Mouse (Mus musculus) liver, embryonic 16.5 days (tissue): ENCODE measurements around the gene Radil. TPM values are rescaled to one million over a fixed set of nuclear protein-coding genes. Genes with fewer than 3 reads are reported as not detected.

Experiments
- ATAC-seq: fragments of 200-750 bp; cut with Nextera tagmentation; 2 replicates; pipeline ENCODE4 v1.8.0; 2017; ENCODE audit warnings: low read depth, mild to moderate bottlenecking, moderate number of reproducible peaks, moderate library complexity
- H3K27ac ChIP-seq: fragments of 300-500 bp; sonication (generic); 2 replicates; pipeline ENCODE4 v1.5.1; 2014; ENCODE audit warnings: mild to moderate bottlenecking, low read length
- H3K27me3 ChIP-seq: fragments of 300-500 bp; sonication (generic); 2 replicates; pipeline ENCODE4 v1.6.1; 2014; ENCODE audit warnings: low read depth, low read length, mixed read lengths; ENCODE audit not compliant: control insufficient read depth, insufficient read depth
- H3K36me3 ChIP-seq: fragments of 300-500 bp; sonication (generic); 2 replicates; pipeline ENCODE4 v1.6.1; 2014; ENCODE audit warnings: mild to moderate bottlenecking; ENCODE audit not compliant: control insufficient read depth, insufficient read depth
- H3K4me1 ChIP-seq: fragments of 300-500 bp; sonication (generic); 2 replicates; pipeline ENCODE4 v1.6.1; 2014; ENCODE audit warnings: low read depth, low read length, mixed read lengths; ENCODE audit not compliant: control insufficient read depth
- H3K4me2 ChIP-seq: fragments of 300-500 bp; sonication (generic); 2 replicates; pipeline ENCODE4 v1.6.1; 2014; ENCODE audit warnings: low read depth, low read length, mixed read lengths
- H3K4me3 ChIP-seq: fragments of 300-500 bp; sonication (generic); 2 replicates; pipeline ENCODE4 v1.5.1; 2014; ENCODE audit warnings: low read depth, mild to moderate bottlenecking, low read length
- H3K9ac ChIP-seq: fragments of 300-500 bp; sonication (generic); 2 replicates; pipeline ENCODE4 v1.6.1; 2014; ENCODE audit warnings: low read depth, low read length
- H3K9me3 ChIP-seq: fragments of 300-500 bp; sonication (generic); replicated peaks from 2 replicates; pipeline ENCODE4 v1.6.1; 2016; ENCODE audit warnings: low read length; ENCODE audit not compliant: control insufficient read depth
- WGBS: fragments of 180-500 bp; shearing (Covaris S2); extraction: QIAGEN DNeasy Blood & Tissue Kit; methylation state at CpG from one replicate; pipeline ENCODE4 v1.1.7; 2014; ENCODE audit not compliant: insufficient replicate concordance; 5-methylcytosine and 5-hydroxymethylcytosine counted together
- polyA plus RNA-seq: library from polyadenylated mRNA; unstranded; fragments of >200 nt; fragmentation: Nextera tagmentation; extraction: Ambion mirVana; gene quantifications from 2 replicates; pipeline ENCODE4 v1.2.1, GENCODE M21; 2015

Gene Radil
- polyA plus RNA-seq, 1 experiment from 2014 or later, result 0.08 TPM

DNA sequence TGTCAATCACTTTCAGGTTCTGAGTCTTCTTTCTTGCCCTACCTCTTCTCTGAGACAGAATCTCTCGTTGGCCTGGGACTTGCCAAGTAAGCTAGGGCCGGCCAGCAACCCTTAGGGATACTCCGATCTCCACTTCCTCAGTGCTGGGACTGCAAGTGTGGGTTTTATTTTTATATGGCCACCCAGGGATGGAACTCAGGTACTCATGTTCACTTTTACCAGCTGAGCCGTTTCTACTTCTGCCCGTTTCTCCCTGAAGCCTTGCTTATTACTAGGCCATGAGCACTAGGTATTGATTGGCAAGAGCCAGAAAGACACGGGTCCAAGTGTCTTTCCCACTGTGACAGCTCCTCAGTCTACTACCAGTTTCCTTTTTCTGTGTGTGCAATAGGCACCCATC is 87.9 kb downstream of the Radil start:
- H3K36me3 ChIP-seq, result peaks cover 6% of the 10 kb centered on the region
- H3K4me2 ChIP-seq, result peak overlapping the region; percentile 82
- H3K4me3 ChIP-seq, result peak overlapping the region; percentile 88
- no peaks in the 10 kb centered on the region for H3K27me3 ChIP-seq
- H3K9ac ChIP-seq, result peak overlapping the region; percentile 72; the same call in 1 of the 2 replicates
- H3K4me1 ChIP-seq, result peaks cover 13% of the 10 kb centered on the region
- peak overlapping the region; percentile 82 for H3K27ac ChIP-seq
- H3K9me3 ChIP-seq, result no peaks in the 10 kb centered on the region
- no peak for ATAC-seq
- 77% methylated on average over 6 of the region's 6 CpGs for WGBS

GRCm38 (mm10) chr5:142462641-142462948 is 88.3 kb downstream of the Radil start:
- H3K27me3 ChIP-seq, result no peaks in the 10 kb centered on the region
- no peak overlapping the region for H3K9ac ChIP-seq
- H3K36me3 ChIP-seq, result peaks cover 5% of the 10 kb centered on the region
- no peak overlapping the region for H3K4me3 ChIP-seq
- peak overlapping the region; percentile 82; the same call in 1 of the 2 replicates for H3K27ac ChIP-seq
- peaks cover 13% of the 10 kb centered on the region for H3K4me1 ChIP-seq
- WGBS, result 85% methylated on average over 2 of the region's 2 CpGs
- no peak for ATAC-seq
- no peaks in the 10 kb centered on the region for H3K9me3 ChIP-seq
- H3K4me2 ChIP-seq, result no peak overlapping the region

- no peak overlapping the region for H3K4me2 ChIP-seq
- peaks cover 13% of the 10 kb centered on the region for H3K4me1 ChIP-seq
- no peaks in the 10 kb centered on the region for H3K9me3 ChIP-seq
- no peaks in the 10 kb centered on the region for H3K27me3 ChIP-seq
- H3K27ac ChIP-seq, result no peak overlapping the region
- peaks cover 5% of the 10 kb centered on the region for H3K36me3 ChIP-seq
- 89% methylated on average over 7 of the region's 7 CpGs for WGBS
- ATAC-seq, result no peak
- no peak overlapping the region for H3K4me3 ChIP-seq
- no peak overlapping the region for H3K9ac ChIP-seq
Observed at GRCm38 (mm10) chr5:142461942-142462640, 88.8 kb downstream of the Radil start.

DNA sequence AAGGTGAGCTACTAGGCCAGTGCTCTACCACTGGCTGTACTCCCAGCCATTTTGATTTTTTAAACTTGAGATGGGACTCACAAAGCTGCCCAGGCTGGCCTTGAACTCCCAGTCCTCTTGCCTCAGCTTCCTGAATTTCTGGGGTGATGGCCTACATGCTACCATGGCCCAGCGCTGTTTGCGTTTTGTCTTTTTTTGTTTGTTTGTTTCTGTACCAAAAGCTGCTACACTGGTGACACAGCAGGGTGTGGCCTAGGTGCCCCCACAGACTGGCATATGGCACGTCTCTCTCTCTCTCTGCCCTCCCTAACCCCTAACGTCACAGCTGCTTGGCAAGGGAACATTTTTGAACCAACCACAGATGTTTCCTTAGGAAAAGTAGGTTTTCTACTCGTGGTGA is 91.1 kb downstream of the Radil start:
- no peak overlapping the region for H3K4me3 ChIP-seq
- H3K4me1 ChIP-seq, result peaks cover 12% of the 10 kb centered on the region
- H3K36me3 ChIP-seq, result peaks cover 5% of the 10 kb centered on the region
- no peak overlapping the region for H3K27ac ChIP-seq
- ATAC-seq, result no peak
- no peak overlapping the region for H3K4me2 ChIP-seq
- H3K9me3 ChIP-seq, result no peaks in the 10 kb centered on the region
- WGBS, result 62% methylated on average over 5 of the region's 5 CpGs
- no peak overlapping the region for H3K9ac ChIP-seq
- no peaks in the 10 kb centered on the region for H3K27me3 ChIP-seq

DNA sequence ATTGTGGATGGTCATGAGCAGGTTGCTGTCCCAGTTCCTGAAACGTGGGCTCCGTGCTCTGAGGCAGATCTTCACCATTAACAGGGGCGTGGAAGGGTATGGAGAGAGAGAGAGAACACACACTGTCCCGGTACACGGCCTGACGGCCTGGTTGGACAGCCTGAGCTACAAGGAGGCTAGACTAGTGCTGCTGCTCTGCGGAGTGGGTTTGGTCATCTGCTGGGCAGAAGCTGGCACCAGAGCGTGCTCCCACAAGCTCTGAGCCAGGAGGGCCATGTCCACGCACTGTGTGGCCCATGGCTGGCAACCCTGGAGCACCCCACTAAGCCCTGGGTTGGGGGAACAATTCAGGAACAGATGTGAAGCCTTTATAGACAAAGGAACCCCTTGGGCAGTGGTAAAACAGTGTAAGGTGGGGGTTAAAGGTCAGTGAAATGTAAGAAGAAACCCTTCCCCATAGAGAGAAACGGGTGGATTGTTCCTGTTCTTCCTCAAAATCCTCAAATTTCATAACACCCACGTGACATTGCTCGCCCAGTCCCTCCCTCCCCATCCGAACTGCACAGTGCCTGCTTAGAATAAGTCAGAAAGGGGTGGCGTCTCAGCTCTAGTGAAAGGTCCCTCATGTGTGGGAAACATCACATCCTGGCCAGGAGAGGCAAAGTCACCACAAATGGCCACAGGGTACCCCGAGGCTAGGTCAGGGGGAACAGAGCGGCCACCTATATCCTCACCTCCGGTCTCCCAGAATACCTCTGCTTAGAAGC is 91.9 kb downstream of the Radil start:
- no peaks in the 10 kb centered on the region for H3K9me3 ChIP-seq
- H3K36me3 ChIP-seq, result peaks cover 12% of the 10 kb centered on the region
- H3K27me3 ChIP-seq, result no peaks in the 10 kb centered on the region
- H3K27ac ChIP-seq, result no peak overlapping the region; the same call in 1 of the 2 replicates
- no peak overlapping the region for H3K4me3 ChIP-seq
- ATAC-seq, result no peak
- H3K4me2 ChIP-seq, result no peak overlapping the region
- no peak overlapping the region for H3K9ac ChIP-seq
- WGBS, result 70% methylated on average over 17 of the region's 17 CpGs
- H3K4me1 ChIP-seq, result peaks cover 7% of the 10 kb centered on the region

GRCm38 (mm10) chr5:142457345-142457744 is 93.6 kb downstream of the Radil start:
- 47% methylated on average over 10 of the region's 10 CpGs for WGBS
- Histone ChIP-seq H3K27me3 (no peaks in the 10 kb centered on the region), H3K9me3 (no peaks in the 10 kb centered on the region), H3K27ac (no peak overlapping the region), H3K4me2 (no peak overlapping the region), H3K9ac (no peak overlapping the region), H3K4me1 (no peaks in the 10 kb centered on the region; the same call in none of the 2 replicates), H3K4me3 (no peak overlapping the region), H3K36me3 (peaks cover 17% of the 10 kb centered on the region)
- no peak for ATAC-seq

- no peak overlapping the region for H3K9ac ChIP-seq
- H3K4me3 ChIP-seq, result no peak overlapping the region
- H3K9me3 ChIP-seq, result no peaks in the 10 kb centered on the region
- ATAC-seq, result no peak
- 72% methylated on average over 15 of the region's 15 CpGs for WGBS
- H3K27ac ChIP-seq, result no peak overlapping the region
- H3K4me1 ChIP-seq, result peaks cover 2% of the 10 kb centered on the region
- no peak overlapping the region for H3K4me2 ChIP-seq
- H3K27me3 ChIP-seq, result no peaks in the 10 kb centered on the region
- H3K36me3 ChIP-seq, result peaks cover 17% of the 10 kb centered on the region
Observed at GRCm38 (mm10) chr5:142456318-142456717, 94.6 kb downstream of the Radil start.

GRCm38 (mm10) chr5:142453742-142454141 is 97.2 kb downstream of the Radil start:
- no peak for ATAC-seq

DNA sequence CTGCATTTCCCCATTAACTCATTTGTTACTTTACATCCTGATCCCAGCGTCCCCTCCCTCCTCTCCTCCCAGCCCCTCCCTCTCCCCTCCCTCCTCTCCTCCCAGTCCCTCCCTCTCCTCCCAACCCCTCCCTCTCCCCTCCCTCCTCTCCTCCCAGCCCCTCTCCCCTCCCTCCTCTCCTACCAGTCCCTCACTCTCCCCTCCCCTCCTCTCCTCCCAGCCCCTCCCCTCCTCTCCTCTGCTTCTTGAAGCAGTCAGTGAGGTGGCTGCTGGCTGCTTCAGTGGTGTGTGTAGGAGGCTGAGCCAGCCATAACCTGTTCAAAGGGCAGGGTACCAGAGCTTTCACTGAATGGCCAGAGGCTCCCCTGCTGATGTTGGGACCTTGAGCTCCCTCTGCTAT is 99.1 kb downstream of the Radil start:
- Histone ChIP-seq H3K4me3 (no peak overlapping the region), H3K36me3 (peaks cover 16% of the 10 kb centered on the region), H3K9me3 (no peaks in the 10 kb centered on the region), H3K4me2 (no peak overlapping the region), H3K4me1 (peaks cover 9% of the 10 kb centered on the region), H3K27ac (no peak overlapping the region), H3K27me3 (no peaks in the 10 kb centered on the region), H3K9ac (no peak overlapping the region)
- ATAC-seq, result peak; percentile 55
- WGBS, result 12% methylated on average over 1 of the region's 1 CpGs

More at GRCm38 (mm10) chr5:142453742-142454141, 97.2 kb downstream of the Radil start:
- Histone ChIP-seq H3K27me3 (no peaks in the 10 kb centered on the region), H3K27ac (no peak overlapping the region), H3K4me3 (no peak overlapping the region), H3K4me2 (no peak overlapping the region), H3K4me1 (peaks cover 2% of the 10 kb centered on the region), H3K36me3 (peaks cover 18% of the 10 kb centered on the region), H3K9me3 (no peaks in the 10 kb centered on the region), H3K9ac (no peak overlapping the region)
- 83% methylated on average over 13 of the region's 13 CpGs for WGBS
